Mouse (Mus musculus): Measurements from ENCODE around the gene Ugt1a6a. TPM values are rescaled to one million over a fixed set of nuclear protein-coding genes. Genes with fewer than 3 reads are reported as not detected.

The Ugt1a6a gene
- total RNA-seq, 2 experiments from 2014 or later: 0.90 to 1.4 TPM

GRCm38 (mm10) chr1:88229566-88229965, 95.0 kb downstream of the Ugt1a6a start:
- DNase-seq: peak; percentile 7

- peak; percentile 12 for DNase-seq
Observed at GRCm38 (mm10) chr1:88229986-88230385, 95.4 kb downstream of the Ugt1a6a start.

GRCm38 (mm10) chr1:88230421-88230820, 95.8 kb downstream of the Ugt1a6a start:
- peak; percentile 14 for DNase-seq

GRCm38 (mm10) chr1:88230981-88231802, 96.6 kb downstream of the Ugt1a6a start:
- DNase-seq: peak; percentile 9

- peak; percentile 9 for DNase-seq
Observed at GRCm38 (mm10) chr1:88231803-88232499, 97.3 kb downstream of the Ugt1a6a start.

GRCm38 (mm10) chr1:88232664-88233380, 98.2 kb downstream of the Ugt1a6a start:
- no peak for DNase-seq

- DNase-seq: no peak
Observed at GRCm38 (mm10) chr1:88233421-88234247, 99.0 kb downstream of the Ugt1a6a start.

GRCm38 (mm10) chr1:88234248-88234610, 99.6 kb downstream of the Ugt1a6a start:
- DNase-seq: no peak

GRCm38 (mm10) chr1:88234646-88235045, 100.0 kb downstream of the Ugt1a6a start:
- DNase-seq: no peak

GRCm38 (mm10) chr1:88235046-88235893, 100.7 kb downstream of the Ugt1a6a start:
- DNase-seq: no peak

- DNase-seq: no peak
Observed at GRCm38 (mm10) chr1:88235894-88236415, 101.3 kb downstream of the Ugt1a6a start.

GRCm38 (mm10) chr1:88237311-88237710, 102.7 kb downstream of the Ugt1a6a start:
- DNase-seq: no peak

GRCm38 (mm10) chr1:88238771-88239170, 104.2 kb downstream of the Ugt1a6a start:
- DNase-seq: no peak

GRCm38 (mm10) chr1:88240072-88240471, 105.5 kb downstream of the Ugt1a6a start:
- DNase-seq: no peak

- no peak for DNase-seq
Observed at GRCm38 (mm10) chr1:88240579-88240978, 106.0 kb downstream of the Ugt1a6a start.

GRCm38 (mm10) chr1:88243861-88244260, 109.3 kb downstream of the Ugt1a6a start:
- DNase-seq: no peak

- no peak for DNase-seq
Observed at GRCm38 (mm10) chr1:88245881-88246280, 111.3 kb downstream of the Ugt1a6a start.

- DNase-seq: no peak
Observed at GRCm38 (mm10) chr1:88246386-88246785, 111.8 kb downstream of the Ugt1a6a start.

- no peak for DNase-seq
Observed at GRCm38 (mm10) chr1:88247660-88248059, 113.1 kb downstream of the Ugt1a6a start.

GRCm38 (mm10) chr1:88248658-88249057, 114.0 kb downstream of the Ugt1a6a start:
- DNase-seq: no peak

GRCm38 (mm10) chr1:88249596-88249995, 115.0 kb downstream of the Ugt1a6a start:
- no peak for DNase-seq
